Mouse (Mus musculus): ENCODE data around the gene Evx1. TPM values are rescaled to one million over a fixed set of nuclear protein-coding genes. Genes with fewer than 3 reads are reported as not detected.
A peak's percentile ranks its signal among the peaks of the same experiment; 100 is the strongest.
"Not testable (repeated sequence)": the region's sequence is repeated elsewhere in the genome, so short reads cannot be mapped to it uniquely, and the experiment has no call there.

Evx1 gene
- total RNA-seq, 2 experiments from 2014 or later, result not detected

GRCm38 (mm10) chr6:52320966-52321825, 7.9 kb downstream of the Evx1 start:
- peak in 1 of 2 experiments; percentile 29 for DNase-seq (ENCODE audit: low spot score in 2 of 2)

GRCm38 (mm10) chr6:52321826-52322315, 8.6 kb downstream of the Evx1 start:
- DNase-seq (ENCODE audit: low spot score in 2 of 2), result no peak

GRCm38 (mm10) chr6:52322721-52323215, 9.5 kb downstream of the Evx1 start:
- DNase-seq (ENCODE audit: low spot score in 2 of 2), result no peak

GRCm38 (mm10) chr6:52323292-52323691, 10.0 kb downstream of the Evx1 start:
- DNase-seq (ENCODE audit: low spot score in 2 of 2), result no peak

- DNase-seq (ENCODE audit: low spot score in 2 of 2), result no peak
These were observed 10.8 kb downstream of the Evx1 start for GRCm38 (mm10) chr6:52324061-52324460.

GRCm38 (mm10) chr6:52346816-52347215, 33.5 kb downstream of the Evx1 start:
- not testable (repeated sequence) for DNase-seq (ENCODE audit: low spot score in 2 of 2)

- no peak for DNase-seq (ENCODE audit: low spot score in 2 of 2)
These were observed 52.7 kb downstream of the Evx1 start for GRCm38 (mm10) chr6:52366021-52366420.

- DNase-seq (ENCODE audit: low spot score in 2 of 2), result peak in 1 of 2 experiments; percentile 9
These were observed 53.2 kb downstream of the Evx1 start for GRCm38 (mm10) chr6:52366533-52366932.

- DNase-seq (ENCODE audit: low spot score in 2 of 2), result no peak
These were observed 53.8 kb downstream of the Evx1 start for GRCm38 (mm10) chr6:52367067-52367466.

Other genes starting within 250 kb of the Evx1 start
- not detected for gene Hoxa1, start 155.2 kb upstream of the Evx1 start, total RNA-seq (2021)
- not detected for gene Hoxa2, start 148.7 kb upstream of the Evx1 start, total RNA-seq (2021)
- gene 5730596B20Rik, start 136.0 kb upstream of the Evx1 start, total RNA-seq (2021), result not detected
- gene Hoxa4, start 121.7 kb upstream of the Evx1 start, total RNA-seq (2021), result not detected
- not detected for gene Hoxa5, start 108.9 kb upstream of the Evx1 start, total RNA-seq (2021)
- not detected for gene Hoxa6, start 104.8 kb upstream of the Evx1 start, total RNA-seq (2021)
- gene Hoxa3, start 100.2 kb upstream of the Evx1 start, total RNA-seq (2021), result not detected
- gene Gm28308, start 100.2 kb upstream of the Evx1 start, total RNA-seq (2021), result not detected
- under 1 TPM; 0.16 to 0.45 TPM for gene Hoxa7, start 91.6 kb upstream of the Evx1 start, total RNA-seq (2021)
- not detected for gene Hoxa9, start 82.4 kb upstream of the Evx1 start, total RNA-seq (2021)
- gene Hoxa10, start 72.6 kb upstream of the Evx1 start, total RNA-seq (2021), result not detected
- gene Hoxa11, start 67.7 kb upstream of the Evx1 start, total RNA-seq (2021), result not detected
- not detected for gene Hoxa13, start 52.6 kb upstream of the Evx1 start, total RNA-seq (2021)

Data from layer of hippocampus, postnatal 14 days (tissue).